Mouse (Mus musculus): Measurements from ENCODE around the gene Ly86. TPM values are rescaled to one million over a fixed set of nuclear protein-coding genes. Genes with fewer than 3 reads are reported as not detected.

Gene Ly86
- polyA plus RNA-seq, 1 experiment from 2014 or later: 15.5 TPM

DNA sequence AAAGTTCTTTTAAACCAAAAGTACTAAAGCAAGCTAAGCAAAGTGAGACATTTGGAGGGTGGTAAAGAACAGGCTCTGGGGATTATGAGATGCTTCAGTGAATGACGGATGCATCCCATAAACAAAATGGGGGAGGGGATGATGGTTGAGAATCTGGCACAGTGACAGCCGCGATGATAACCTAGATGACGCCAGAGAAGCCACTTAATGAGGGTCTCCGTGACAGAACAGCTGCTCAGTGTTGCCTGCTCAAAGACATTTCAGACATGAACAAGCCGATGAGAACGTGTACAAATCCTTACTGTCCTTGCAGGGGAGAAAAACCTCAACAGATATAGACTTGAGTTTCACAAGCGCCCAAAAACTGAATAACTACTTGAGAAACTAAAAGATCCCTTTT, 15.3 kb upstream of the Ly86 start:
- Histone ChIP-seq H3K27me3 (no peaks in the 10 kb centered on the region), H3K4me2 (no peak overlapping the region), H3K36me3 (no peaks in the 10 kb centered on the region), H3K9me3 (no peaks in the 10 kb centered on the region), H3K9ac (no peak overlapping the region), H3K4me1 (no peaks in the 10 kb centered on the region), H3K4me3 (no peak overlapping the region), H3K27ac (no peak overlapping the region)
- ATAC-seq (ENCODE audit: borderline replicate concordance, extremely low read depth, low FRiP score, low TSS enrichment): no peak
- WGBS: 52% methylated on average over 8 of the region's 8 CpGs

DNA sequence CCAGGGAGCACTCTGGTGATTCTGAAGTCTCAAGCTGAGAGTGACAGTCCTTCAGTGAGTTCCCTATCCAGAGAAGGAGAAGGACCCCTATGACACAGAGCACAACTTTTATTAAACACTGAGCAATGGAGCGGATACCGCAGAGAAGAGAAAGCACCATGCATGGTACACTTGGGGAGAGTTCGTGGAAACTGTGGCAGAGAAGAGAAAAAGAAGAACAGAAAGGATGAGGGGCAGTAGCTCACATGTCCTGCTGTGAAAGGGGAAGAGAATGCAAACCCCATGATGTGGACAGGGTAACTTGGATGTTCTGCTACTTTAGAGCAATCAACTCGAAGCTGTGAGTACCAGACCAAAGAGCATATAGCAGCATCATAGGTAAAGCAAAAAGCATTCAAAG, 14.0 kb upstream of the Ly86 start:
- WGBS: 76% methylated on average over 4 of the region's 4 CpGs
- ATAC-seq (ENCODE audit: borderline replicate concordance, extremely low read depth, low FRiP score, low TSS enrichment): no peak

DNA sequence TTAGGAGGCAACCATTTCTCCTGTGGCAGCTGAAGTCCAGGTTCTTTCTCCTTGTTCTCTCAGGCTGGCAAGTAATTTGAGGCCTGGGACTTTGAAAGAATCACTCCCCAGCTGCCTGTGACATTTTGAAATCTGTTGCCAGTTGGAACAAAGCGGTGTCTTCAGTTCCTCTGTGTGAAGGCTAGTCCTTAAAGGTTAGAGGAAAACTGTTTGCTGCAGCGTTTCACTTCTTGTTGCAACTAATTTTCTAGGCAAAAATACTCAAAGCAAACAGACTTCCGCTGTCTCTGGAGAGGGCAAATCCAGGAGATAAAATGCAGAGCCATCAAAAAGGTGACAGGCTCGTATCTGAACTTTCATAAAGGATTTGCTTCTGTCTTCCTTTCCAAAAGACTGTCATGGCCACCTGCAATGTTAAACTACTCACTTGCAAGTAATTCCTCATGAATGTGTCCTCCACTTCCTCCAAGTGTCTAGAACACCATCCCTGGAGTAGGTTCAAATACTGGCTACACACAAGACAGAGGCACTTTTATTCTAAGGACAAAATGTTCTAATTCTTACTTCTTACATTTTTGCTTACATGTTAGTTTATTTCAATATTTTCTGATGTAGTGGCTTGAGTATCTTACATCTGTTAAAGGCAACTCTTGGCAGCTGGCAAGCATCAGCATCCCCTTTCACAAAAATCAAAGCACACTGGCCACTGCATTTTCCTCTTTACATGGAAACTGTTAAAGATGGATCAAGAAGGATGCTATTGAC, 12.0 kb upstream of the Ly86 start:
- ATAC-seq (ENCODE audit: borderline replicate concordance, extremely low read depth, low FRiP score, low TSS enrichment): peak; percentile 91
- H3K4me3 ChIP-seq: no peak overlapping the region
- no peaks in the 10 kb centered on the region for H3K36me3 ChIP-seq
- peak overlapping the region; percentile 91 for H3K27ac ChIP-seq
- no peak overlapping the region for H3K9ac ChIP-seq
- H3K4me2 ChIP-seq: no peak overlapping the region
- H3K9me3 ChIP-seq: no peaks in the 10 kb centered on the region
- H3K27me3 ChIP-seq: no peaks in the 10 kb centered on the region
- H3K4me1 ChIP-seq: no peaks in the 10 kb centered on the region
- 39% methylated on average over 4 of the region's 4 CpGs for WGBS

More for the DNA sequence above, 14.0 kb upstream of the Ly86 start:
- no peaks in the 10 kb centered on the region for H3K9me3 ChIP-seq
- H3K27me3 ChIP-seq: no peaks in the 10 kb centered on the region
- no peaks in the 10 kb centered on the region for H3K36me3 ChIP-seq
- H3K27ac ChIP-seq: peak overlapping the region; percentile 88; the same call in 1 of the 2 replicates
- no peaks in the 10 kb centered on the region for H3K4me1 ChIP-seq
- no peak overlapping the region for H3K4me3 ChIP-seq
- H3K4me2 ChIP-seq: no peak overlapping the region
- H3K9ac ChIP-seq: no peak overlapping the region

DNA sequence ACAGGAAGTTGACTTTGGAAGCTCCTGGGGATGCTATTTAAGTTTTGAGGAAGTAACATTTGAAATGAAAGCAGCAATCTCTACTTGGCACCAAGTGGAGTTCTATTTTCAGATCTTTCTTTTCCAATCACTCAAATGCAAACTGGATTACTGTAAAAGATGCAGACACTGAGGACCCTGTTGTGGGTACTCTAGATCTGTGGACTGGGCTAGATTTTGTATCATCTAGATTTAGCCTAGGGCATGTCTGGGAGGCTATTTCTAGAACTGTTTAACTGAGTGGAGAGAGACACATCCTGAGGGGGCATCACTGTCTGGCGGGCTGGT, 11.5 kb upstream of the Ly86 start:
- peak overlapping the region; percentile 91 for H3K27ac ChIP-seq
- 63% methylated on average over 1 of the region's 1 CpGs for WGBS

DNA sequence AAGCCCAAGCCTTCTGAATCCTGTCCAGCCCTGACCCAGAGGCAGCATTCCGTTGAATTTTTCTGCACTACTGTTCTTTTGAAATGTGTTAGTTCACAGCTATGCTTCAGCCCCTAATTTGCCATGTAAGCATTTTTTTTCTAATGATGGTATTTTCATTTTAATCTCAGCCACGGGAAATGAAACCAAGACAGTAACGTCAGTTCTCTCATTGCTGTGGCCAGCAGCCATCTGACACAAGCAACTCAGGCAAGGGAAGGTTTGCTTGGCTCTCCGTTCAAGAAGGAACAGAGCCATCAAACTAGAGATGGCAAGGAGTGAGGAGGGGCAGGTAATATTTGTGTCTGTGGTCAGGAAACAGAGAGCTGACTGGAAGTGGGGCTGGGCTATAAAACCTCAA, 7.7 kb upstream of the Ly86 start:
- H3K27me3 ChIP-seq: no peaks in the 10 kb centered on the region
- 56% methylated on average over 4 of the region's 4 CpGs for WGBS
- no peak for ATAC-seq (ENCODE audit: borderline replicate concordance, extremely low read depth, low FRiP score, low TSS enrichment)
- no peaks in the 10 kb centered on the region for H3K4me1 ChIP-seq
- peak overlapping the region; percentile 47 for H3K27ac ChIP-seq
- H3K4me2 ChIP-seq: no peak overlapping the region
- no peak overlapping the region for H3K9ac ChIP-seq
- no peaks in the 10 kb centered on the region for H3K36me3 ChIP-seq
- H3K4me3 ChIP-seq: no peak overlapping the region
- no peaks in the 10 kb centered on the region for H3K9me3 ChIP-seq

More for the DNA sequence above, 11.5 kb upstream of the Ly86 start:
- H3K9ac ChIP-seq: no peak overlapping the region
- no peak overlapping the region for H3K4me2 ChIP-seq
- peak; percentile 57; the same call in 1 of the 2 replicates for ATAC-seq (ENCODE audit: borderline replicate concordance, extremely low read depth, low FRiP score, low TSS enrichment)
- H3K9me3 ChIP-seq: no peaks in the 10 kb centered on the region
- H3K4me3 ChIP-seq: no peak overlapping the region
- no peaks in the 10 kb centered on the region for H3K4me1 ChIP-seq
- no peaks in the 10 kb centered on the region for H3K27me3 ChIP-seq
- no peaks in the 10 kb centered on the region for H3K36me3 ChIP-seq

DNA sequence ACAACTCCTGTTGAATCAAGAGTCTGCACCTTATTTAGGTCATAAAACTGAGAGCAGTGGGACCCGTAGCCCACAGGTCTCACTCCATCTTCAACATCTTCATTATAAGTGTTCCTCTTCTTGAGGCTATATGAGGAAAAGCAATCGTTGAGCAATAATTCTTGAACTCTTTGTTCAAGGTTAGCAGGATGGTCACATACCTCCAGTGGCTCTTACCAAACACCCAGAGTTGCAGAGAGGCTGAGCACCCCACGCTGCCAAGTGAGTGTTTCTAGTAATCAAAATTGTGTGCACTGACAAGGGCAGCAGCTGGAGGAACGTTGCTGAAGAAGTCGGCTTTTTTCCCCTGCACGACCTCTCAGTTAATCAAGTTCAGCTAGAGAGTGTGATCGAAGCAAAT, 7.1 kb upstream of the Ly86 start:
- H3K27me3 ChIP-seq: no peaks in the 10 kb centered on the region
- H3K4me2 ChIP-seq: no peak overlapping the region
- peak overlapping the region; percentile 47 for H3K27ac ChIP-seq
- H3K4me1 ChIP-seq: no peaks in the 10 kb centered on the region
- no peaks in the 10 kb centered on the region for H3K9me3 ChIP-seq
- H3K4me3 ChIP-seq: no peak overlapping the region
- WGBS: 42% methylated on average over 7 of the region's 7 CpGs
- H3K36me3 ChIP-seq: no peaks in the 10 kb centered on the region
- H3K9ac ChIP-seq: no peak overlapping the region
- no peak; the same call in 1 of the 2 replicates for ATAC-seq (ENCODE audit: borderline replicate concordance, extremely low read depth, low FRiP score, low TSS enrichment)

DNA sequence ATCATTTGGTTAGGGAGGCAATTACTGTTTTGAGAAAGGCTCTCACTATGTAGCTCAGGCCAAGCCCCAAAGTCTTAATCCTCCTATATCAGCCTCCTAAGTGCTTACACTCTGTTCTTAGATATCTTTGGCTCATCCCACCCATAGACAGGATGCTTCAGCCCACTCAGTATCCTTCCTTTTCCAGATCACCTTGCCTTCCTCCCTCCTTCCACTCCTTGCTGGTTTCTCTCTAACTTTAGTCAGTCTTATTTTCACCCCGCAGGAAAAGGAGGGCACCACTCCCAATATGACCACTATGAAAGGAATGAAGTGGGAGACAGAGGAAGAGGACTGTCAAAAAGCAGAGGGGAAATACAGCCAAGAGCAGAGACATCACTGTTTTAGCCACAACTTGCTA, 2.2 kb upstream of the Ly86 start:
- 100% methylated on average over 1 of the region's 1 CpGs for WGBS
- H3K4me2 ChIP-seq: no peak overlapping the region
- no peak overlapping the region for H3K27ac ChIP-seq
- no peak overlapping the region for H3K9ac ChIP-seq
- no peaks in the 10 kb centered on the region for H3K36me3 ChIP-seq
- no peaks in the 10 kb centered on the region for H3K27me3 ChIP-seq
- no peaks in the 10 kb centered on the region for H3K4me1 ChIP-seq
- H3K9me3 ChIP-seq: no peaks in the 10 kb centered on the region
- no peak overlapping the region for H3K4me3 ChIP-seq
- ATAC-seq (ENCODE audit: borderline replicate concordance, extremely low read depth, low FRiP score, low TSS enrichment): no peak

DNA sequence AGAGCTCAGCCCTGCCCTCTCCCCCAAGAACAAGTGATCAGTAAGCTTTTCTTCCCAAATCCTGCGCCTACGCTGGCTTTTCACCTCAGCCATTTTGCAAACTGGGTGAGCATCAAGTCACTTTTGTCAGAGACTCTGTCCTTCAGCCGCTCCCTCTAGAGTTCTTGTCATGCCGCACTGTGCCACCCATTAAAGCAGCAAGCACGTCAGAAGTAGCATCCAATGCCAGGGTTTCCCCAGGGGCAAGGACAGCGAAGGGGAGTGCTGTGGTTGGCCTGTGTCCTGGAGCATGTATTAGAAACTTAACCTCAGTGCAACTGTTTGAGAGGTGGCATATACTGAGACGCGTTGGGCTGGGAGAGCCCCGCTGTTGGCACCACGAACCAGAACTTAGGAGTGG, 815 bp downstream of the Ly86 start:
- Histone ChIP-seq H3K4me2 (no peak overlapping the region), H3K27ac (no peak overlapping the region), H3K4me3 (no peak overlapping the region), H3K4me1 (no peaks in the 10 kb centered on the region), H3K27me3 (no peaks in the 10 kb centered on the region), H3K9me3 (no peaks in the 10 kb centered on the region), H3K9ac (no peak overlapping the region), H3K36me3 (no peaks in the 10 kb centered on the region)
- WGBS: 89% methylated on average over 10 of the region's 10 CpGs
- no peak for ATAC-seq (ENCODE audit: borderline replicate concordance, extremely low read depth, low FRiP score, low TSS enrichment)

DNA sequence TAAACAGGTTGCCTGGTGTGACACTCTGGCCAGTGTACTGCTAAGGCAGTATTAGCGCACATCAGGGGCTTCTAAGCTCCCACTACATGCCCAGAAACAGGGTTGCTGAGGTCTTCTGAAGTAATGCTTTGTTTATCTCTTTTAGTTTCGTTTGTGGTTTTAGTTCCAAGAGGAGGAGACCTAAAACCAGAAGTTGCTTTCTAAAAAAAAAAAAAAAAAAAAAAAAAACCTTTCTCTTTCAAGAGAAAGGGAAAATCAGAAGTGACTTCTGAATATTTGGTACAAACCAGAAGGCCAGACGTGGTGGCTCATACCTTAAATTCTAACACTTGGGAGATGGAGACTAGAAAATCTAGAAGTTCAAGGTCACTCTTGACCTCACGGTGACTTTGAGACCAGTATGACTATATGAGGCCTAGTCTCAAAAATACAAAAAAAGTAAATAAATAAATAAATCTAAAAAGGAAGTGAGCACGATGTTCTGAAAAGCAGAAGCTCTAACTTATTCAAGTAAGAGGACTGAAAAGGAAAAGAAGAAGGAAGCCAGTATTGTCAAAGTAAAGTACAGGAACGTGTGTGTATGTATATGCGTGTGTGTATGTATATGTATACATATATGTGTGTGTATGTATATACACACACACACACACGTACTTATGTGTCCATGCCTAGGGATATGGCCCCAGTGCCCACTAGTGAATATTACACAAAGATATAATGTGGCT, 3.0 kb downstream of the Ly86 start:
- no peak overlapping the region for H3K27ac ChIP-seq
- 71% methylated on average over 8 of the region's 8 CpGs for WGBS
- ATAC-seq (ENCODE audit: borderline replicate concordance, extremely low read depth, low FRiP score, low TSS enrichment): no peak

DNA sequence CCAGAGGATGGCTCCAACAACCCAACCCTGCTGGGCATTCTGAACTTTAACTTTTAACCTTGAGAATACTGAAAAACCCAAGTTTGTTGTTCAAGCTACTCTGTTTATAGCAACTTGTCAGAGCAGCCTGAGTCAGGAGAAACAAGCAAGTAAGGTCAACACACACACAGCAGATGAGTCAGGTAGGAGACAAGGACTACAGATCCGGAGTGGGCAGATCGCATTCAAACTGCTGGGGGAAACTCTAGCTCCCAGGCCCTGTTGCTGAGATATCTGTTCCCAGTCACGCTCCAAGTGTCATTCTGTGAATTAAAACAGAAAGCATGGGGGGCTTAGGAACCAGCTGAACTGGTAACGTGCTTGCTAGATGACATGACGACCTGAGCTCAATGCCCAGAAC, 4.0 kb downstream of the Ly86 start:
- no peak overlapping the region for H3K4me3 ChIP-seq
- H3K36me3 ChIP-seq: no peaks in the 10 kb centered on the region
- H3K9ac ChIP-seq: no peak overlapping the region
- no peaks in the 10 kb centered on the region for H3K9me3 ChIP-seq
- no peak overlapping the region for H3K27ac ChIP-seq
- no peak for ATAC-seq (ENCODE audit: borderline replicate concordance, extremely low read depth, low FRiP score, low TSS enrichment)
- no peaks in the 10 kb centered on the region for H3K27me3 ChIP-seq
- 0 out of 2 replicates have a peak, but pooled peaks cover 3% of the 10 kb centered on the region for H3K4me1 ChIP-seq
- H3K4me2 ChIP-seq: no peak overlapping the region
- WGBS: 76% methylated on average over 5 of the region's 5 CpGs

More for the DNA sequence above, 3.0 kb downstream of the Ly86 start:
- no peaks in the 10 kb centered on the region for H3K4me1 ChIP-seq
- no peak overlapping the region for H3K4me2 ChIP-seq
- H3K9ac ChIP-seq: no peak overlapping the region
- no peaks in the 10 kb centered on the region for H3K36me3 ChIP-seq
- H3K27me3 ChIP-seq: no peaks in the 10 kb centered on the region
- no peak overlapping the region for H3K4me3 ChIP-seq
- no peaks in the 10 kb centered on the region for H3K9me3 ChIP-seq

DNA sequence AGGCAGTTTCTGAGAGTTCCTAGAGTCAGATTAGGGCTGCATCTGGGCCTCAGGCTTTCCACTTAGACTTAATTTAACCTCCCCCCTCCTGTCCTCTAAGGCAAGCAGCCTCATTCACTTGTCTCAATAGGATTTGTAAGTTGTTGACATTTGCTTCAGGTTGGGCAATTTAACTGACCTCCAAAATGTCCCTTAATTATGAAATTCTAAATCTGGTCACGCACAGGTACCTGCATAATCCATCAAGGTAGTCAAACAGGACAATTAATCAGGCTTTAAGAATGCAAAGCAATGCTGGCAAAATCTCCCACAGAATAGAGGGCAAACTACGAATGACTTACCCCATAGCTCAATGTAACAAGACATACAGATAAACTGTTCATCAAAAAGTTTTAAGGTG, 8.0 kb downstream of the Ly86 start:
- no peaks in the 10 kb centered on the region for H3K9me3 ChIP-seq
- no peak for ATAC-seq (ENCODE audit: borderline replicate concordance, extremely low read depth, low FRiP score, low TSS enrichment)
- 0 out of 2 replicates have a peak, but pooled peaks cover 5% of the 10 kb centered on the region for H3K4me1 ChIP-seq
- H3K4me3 ChIP-seq: no peak overlapping the region
- H3K36me3 ChIP-seq: no peaks in the 10 kb centered on the region
- H3K27me3 ChIP-seq: no peaks in the 10 kb centered on the region
- no peak overlapping the region for H3K27ac ChIP-seq
- WGBS: 73% methylated on average over 2 of the region's 2 CpGs
- H3K9ac ChIP-seq: no peak overlapping the region
- no peak overlapping the region for H3K4me2 ChIP-seq

DNA sequence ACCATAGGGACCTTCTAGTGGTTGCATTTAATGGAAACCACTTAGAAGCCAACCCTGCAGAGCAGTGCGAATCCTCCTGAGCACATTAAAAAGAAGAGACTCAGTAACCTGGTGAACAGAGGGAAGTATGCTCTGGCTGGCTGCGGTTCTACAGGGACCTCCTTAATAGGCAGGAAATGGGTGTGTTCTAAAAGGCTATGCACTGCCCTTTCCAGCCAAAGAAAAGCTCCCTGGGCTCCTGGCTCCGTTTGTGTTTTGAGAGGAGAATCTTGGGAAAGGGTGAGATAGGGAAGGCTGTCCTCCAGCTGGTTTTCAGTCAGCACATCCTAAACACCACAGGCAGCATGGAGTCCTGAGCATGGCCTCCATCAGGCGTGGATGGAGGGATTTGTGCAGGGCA, 8.9 kb downstream of the Ly86 start:
- Histone ChIP-seq H3K9me3 (no peaks in the 10 kb centered on the region), H3K36me3 (no peaks in the 10 kb centered on the region), H3K4me3 (no peak overlapping the region), H3K27me3 (no peaks in the 10 kb centered on the region), H3K9ac (no peak overlapping the region), H3K27ac (peak overlapping the region; percentile 4; the same call in 1 of the 2 replicates), H3K4me2 (no peak overlapping the region), H3K4me1 (0 out of 2 replicates have a peak, but pooled peaks cover 5% of the 10 kb centered on the region)
- ATAC-seq (ENCODE audit: borderline replicate concordance, extremely low read depth, low FRiP score, low TSS enrichment): no peak; the same call in 1 of the 2 replicates
- 46% methylated on average over 4 of the region's 4 CpGs for WGBS

Measured in lung, embryonic 15.5 days (tissue).